Mouse (Mus musculus): ENCODE measurements around the gene Atp13a2. TPM values are rescaled to one million over a fixed set of nuclear protein-coding genes. Genes with fewer than 3 reads are reported as not detected.

Gene Atp13a2
- total and polyA plus RNA-seq, 3 experiments: 29.0 to 65.4 TPM; not detected in 1

GRCm38 (mm10) chr4:140961467-140962206 is 25.0 kb upstream of the Atp13a2 start:
- no peaks in the 10 kb centered on the region for H3K9me3 ChIP-seq (replicated peaks; ENCODE audit: insufficient read depth, low read length)
- peaks cover 7 to 25% of the 10 kb centered on the region in 2 experiments for H3K4me1 ChIP-seq (ENCODE audit: control insufficient read depth in 1 of 2, insufficient read depth in 2 of 2, low read length in 2 of 2)
- TF ChIP-seq SIN3A (IDR thresholded peaks at IDR 0.05; ENCODE audit: low read length) (peak; percentile 61), MXI1 (IDR thresholded peaks at IDR 0.05; ENCODE audit: low read depth, low read length) (peak; percentile 31; the same call in 1 of the 2 replicates), ELF1 (IDR thresholded peaks at IDR 0.05; ENCODE audit: low read depth, low read length) (no peak), ZMIZ1 (IDR thresholded peaks at IDR 0.05; ENCODE audit: low read depth, low read length) (0 out of 2 replicates have a peak, but pooled peaks have one; percentile 2), NELFE (IDR thresholded peaks at IDR 0.05; ENCODE audit: low read depth, low read length) (peak; percentile 28)
- H3K79me2 ChIP-seq (ENCODE audit: control insufficient read depth, insufficient read depth, low read length, poor library complexity): peaks cover 19% of the 10 kb centered on the region
- peak overlapping the region; percentile 90 for H3K4me3 ChIP-seq (ENCODE audit: control insufficient read depth in 1 of 2, insufficient read depth in 1 of 2, low read depth in 2 of 2, low read length in 2 of 2)
- no peaks in the 10 kb centered on the region for H3K27me3 ChIP-seq (ENCODE audit: control insufficient read depth in 1 of 2, insufficient read depth in 2 of 2, low read length in 2 of 2)
- H3K27ac ChIP-seq (ENCODE audit: control insufficient read depth, low read depth, low read length): peak overlapping the region; percentile 40
- H3K9ac ChIP-seq (ENCODE audit: control insufficient read depth, low read depth, low read length, poor library complexity, severe bottlenecking): peak overlapping the region; percentile 91
- H3K36me3 ChIP-seq (ENCODE audit: control insufficient read depth in 1 of 2, insufficient read depth in 2 of 2, low read length in 2 of 2): peaks cover 0 to 18% of the 10 kb centered on the region in 2 experiments; a peak in 2 of 4 replicates
- DNase-seq (ENCODE audit: low read depth, low spot score): peak; percentile 49

GRCm38 (mm10) chr4:140962207-140962909 is 24.3 kb upstream of the Atp13a2 start:
- peak; percentile 37 for DNase-seq (ENCODE audit: low read depth, low spot score)
- H3K4me1 ChIP-seq (ENCODE audit: control insufficient read depth in 1 of 2, insufficient read depth in 2 of 2, low read length in 2 of 2): peaks cover 7 to 25% of the 10 kb centered on the region in 2 experiments
- peak overlapping the region; percentile 40; the same call in 1 of the 2 replicates for H3K27ac ChIP-seq (ENCODE audit: control insufficient read depth, low read depth, low read length)
- H3K9me3 ChIP-seq (replicated peaks; ENCODE audit: insufficient read depth, low read length): no peaks in the 10 kb centered on the region
- peak overlapping the region; percentile 90 for H3K4me3 ChIP-seq (ENCODE audit: control insufficient read depth in 1 of 2, insufficient read depth in 1 of 2, low read depth in 2 of 2, low read length in 2 of 2)
- TF ChIP-seq GATA1 (IDR thresholded peaks at IDR 0.05; ENCODE audit: low read depth, low read length): no peak
- 0 out of 2 replicates have a peak, but pooled peaks have one; percentile 16 for TF ChIP-seq MXI1 (IDR thresholded peaks at IDR 0.05; ENCODE audit: low read depth, low read length)
- no peak for TF ChIP-seq TCF12 (IDR thresholded peaks at IDR 0.05; ENCODE audit: low read depth, low read length)
- TF ChIP-seq CTCF (IDR thresholded peaks at IDR 0.05 in 2 of 3, conservative IDR thresholded peaks at IDR 0.05 in 1 of 3; ENCODE audit: control insufficient read depth in 1 of 3, insufficient read depth in 1 of 3, low read depth in 2 of 3, low read length in 3 of 3, poor library complexity in 1 of 3, severe bottlenecking in 1 of 3): no peak
- no peak for TF ChIP-seq ZC3H11A (IDR thresholded peaks at IDR 0.05; ENCODE audit: low read depth, low read length)
- no peak for TF ChIP-seq JUND (IDR thresholded peaks at IDR 0.05; ENCODE audit: low read depth, low read length)
- TF ChIP-seq MAX (IDR thresholded peaks at IDR 0.05; ENCODE audit: low read length): peak; percentile 59
- TF ChIP-seq GABPA (IDR thresholded peaks at IDR 0.05; ENCODE audit: low read depth, low read length): no peak
- no peak for TF ChIP-seq NRF1 (IDR thresholded peaks at IDR 0.05; ENCODE audit: insufficient read depth, low read depth, low read length, poor library complexity, severe bottlenecking)
- peak; percentile 81 for TF ChIP-seq MYC (IDR thresholded peaks at IDR 0.05; ENCODE audit: low read depth, low read length)
- no peak for TF ChIP-seq KAT2A (conservative IDR thresholded peaks at IDR 0.05; ENCODE audit: low read depth, low read length)
- no peak for TF ChIP-seq CHD1 (IDR thresholded peaks at IDR 0.05; ENCODE audit: low read depth, low read length)
- TF ChIP-seq POLR2A (IDR thresholded peaks at IDR 0.05; ENCODE audit: control insufficient read depth in 1 of 2, insufficient read depth in 1 of 2, low read depth in 1 of 2, low read length in 2 of 2, poor library complexity in 1 of 2): no peak
- no peak for TF ChIP-seq MEF2A (IDR thresholded peaks at IDR 0.05; ENCODE audit: extremely low read depth, insufficient replicate concordance, low read depth, low read length, poor library complexity, severe bottlenecking)
- TF ChIP-seq USF2 (IDR thresholded peaks at IDR 0.05; ENCODE audit: borderline replicate concordance in 1 of 2, insufficient read depth in 1 of 2, low read depth in 1 of 2, low read length in 2 of 2): no peak
- peak overlapping the region; percentile 91 for H3K9ac ChIP-seq (ENCODE audit: control insufficient read depth, low read depth, low read length, poor library complexity, severe bottlenecking)
- peaks cover 0 to 18% of the 10 kb centered on the region in 2 experiments; a peak in 2 of 4 replicates for H3K36me3 ChIP-seq (ENCODE audit: control insufficient read depth in 1 of 2, insufficient read depth in 2 of 2, low read length in 2 of 2)
- H3K79me2 ChIP-seq (ENCODE audit: control insufficient read depth, insufficient read depth, low read length, poor library complexity): peaks cover 19% of the 10 kb centered on the region
- H3K27me3 ChIP-seq (ENCODE audit: control insufficient read depth in 1 of 2, insufficient read depth in 2 of 2, low read length in 2 of 2): no peaks in the 10 kb centered on the region

Data from MEL (cell line).